Mouse (Mus musculus): Measurements from ENCODE around the gene Dgkd. TPM values are rescaled to one million over a fixed set of nuclear protein-coding genes. Genes with fewer than 3 reads are reported as not detected.
"Not testable (repeated sequence)": the region's sequence is repeated elsewhere in the genome, so short reads cannot be mapped to it uniquely, and the experiment has no call there.

The Dgkd gene
- total and polyA plus RNA-seq, 3 experiments = 29.5 to 135 (median 39.5) TPM

GRCm38 (mm10) chr1:87825281-87825680 is 27.8 kb upstream of the Dgkd start (continued):
- TF ChIP-seq GABPA (IDR thresholded peaks at IDR 0.05; ENCODE audit: low read depth, low read length) = no peak
- TF ChIP-seq RCOR1 (IDR thresholded peaks at IDR 0.05; ENCODE audit: low read depth, low read length) = no peak
- no peak for TF ChIP-seq MEF2A (IDR thresholded peaks at IDR 0.05; ENCODE audit: extremely low read depth, insufficient replicate concordance, low read depth, low read length, poor library complexity, severe bottlenecking)
- TF ChIP-seq POLR2AphosphoS2 (IDR thresholded peaks at IDR 0.05; ENCODE audit: low read length) = no peak
- TF ChIP-seq MXI1 (IDR thresholded peaks at IDR 0.05; ENCODE audit: low read depth, low read length) = no peak
- no peak for TF ChIP-seq UBTF (IDR thresholded peaks at IDR 0.05; ENCODE audit: borderline replicate concordance, insufficient read depth, low read depth, low read length)
- TF ChIP-seq GATA1 (IDR thresholded peaks at IDR 0.05; ENCODE audit: low read depth, low read length) = no peak
- TF ChIP-seq CTCF (IDR thresholded peaks at IDR 0.05 in 2 of 3, conservative IDR thresholded peaks at IDR 0.05 in 1 of 3; ENCODE audit: control insufficient read depth in 1 of 3, insufficient read depth in 1 of 3, low read depth in 2 of 3, low read length in 3 of 3, poor library complexity in 1 of 3, severe bottlenecking in 1 of 3) = peak; percentile 34 to 55 (median 54)

- H3K79me2 ChIP-seq (ENCODE audit: control insufficient read depth, insufficient read depth, low read length, poor library complexity) = no peaks in the 10 kb centered on the region; the same call in 1 of the 2 replicates
- no peak overlapping the region for H3K27ac ChIP-seq (ENCODE audit: control insufficient read depth, low read depth, low read length)
- H3K36me3 ChIP-seq (ENCODE audit: control insufficient read depth in 1 of 2, insufficient read depth in 2 of 2, low read length in 2 of 2) = peaks cover 0 to 12% of the 10 kb centered on the region in 2 experiments; a peak in 2 of 4 replicates
- no peak overlapping the region for H3K4me3 ChIP-seq (ENCODE audit: control insufficient read depth in 1 of 2, insufficient read depth in 1 of 2, low read depth in 2 of 2, low read length in 2 of 2)
- TF ChIP-seq TBP (IDR thresholded peaks at IDR 0.05; ENCODE audit: low read depth, low read length) = no peak
- TF ChIP-seq SIN3A (IDR thresholded peaks at IDR 0.05; ENCODE audit: low read length) = no peak
- TF ChIP-seq SMC3 (IDR thresholded peaks at IDR 0.05; ENCODE audit: low read depth, low read length) = no peak
- TF ChIP-seq TCF12 (IDR thresholded peaks at IDR 0.05; ENCODE audit: low read depth, low read length) = no peak
- TF ChIP-seq USF2 (IDR thresholded peaks at IDR 0.05; ENCODE audit: borderline replicate concordance in 1 of 2, insufficient read depth in 1 of 2, low read depth in 1 of 2, low read length in 2 of 2) = no peak
- no peak for TF ChIP-seq MXI1 (IDR thresholded peaks at IDR 0.05; ENCODE audit: low read depth, low read length)
- no peak for TF ChIP-seq POLR2A (IDR thresholded peaks at IDR 0.05; ENCODE audit: control insufficient read depth in 1 of 2, insufficient read depth in 1 of 2, low read depth in 1 of 2, low read length in 2 of 2, poor library complexity in 1 of 2)
- no peak for TF ChIP-seq E2F4 (IDR thresholded peaks at IDR 0.05; ENCODE audit: borderline replicate concordance, low read depth, low read length)
- H3K4me1 ChIP-seq (ENCODE audit: control insufficient read depth in 1 of 2, insufficient read depth in 2 of 2, low read length in 2 of 2) = peaks cover 0 to 9% of the 10 kb centered on the region in 2 experiments; a peak in 3 of 4 replicates
- no peaks in the 10 kb centered on the region for H3K27me3 ChIP-seq (ENCODE audit: control insufficient read depth in 1 of 2, insufficient read depth in 2 of 2, low read length in 2 of 2)
- H3K9me3 ChIP-seq (replicated peaks; ENCODE audit: insufficient read depth, low read length) = no peaks in the 10 kb centered on the region
- H3K9ac ChIP-seq (ENCODE audit: control insufficient read depth, low read depth, low read length, poor library complexity, severe bottlenecking) = no peak overlapping the region
- DNase-seq (ENCODE audit: low read depth, low spot score) = no peak
Measured at GRCm38 (mm10) chr1:87825991-87826390, 27.1 kb upstream of the Dgkd start.

GRCm38 (mm10) chr1:87826474-87826873 is 26.6 kb upstream of the Dgkd start:
- TF ChIP-seq GATA1 (IDR thresholded peaks at IDR 0.05; ENCODE audit: low read depth, low read length) (0 out of 2 replicates have a peak, but pooled peaks have one; percentile 6), MAX (IDR thresholded peaks at IDR 0.05; ENCODE audit: low read length) (no peak)
- H3K4me3 ChIP-seq (ENCODE audit: control insufficient read depth in 1 of 2, insufficient read depth in 1 of 2, low read depth in 2 of 2, low read length in 2 of 2) = no peak overlapping the region
- peaks cover 0 to 12% of the 10 kb centered on the region in 2 experiments; a peak in 2 of 4 replicates for H3K36me3 ChIP-seq (ENCODE audit: control insufficient read depth in 1 of 2, insufficient read depth in 2 of 2, low read length in 2 of 2)
- H3K27me3 ChIP-seq (ENCODE audit: control insufficient read depth in 1 of 2, insufficient read depth in 2 of 2, low read length in 2 of 2) = no peaks in the 10 kb centered on the region
- no peaks in the 10 kb centered on the region for H3K9me3 ChIP-seq (replicated peaks; ENCODE audit: insufficient read depth, low read length)
- no peak overlapping the region for H3K9ac ChIP-seq (ENCODE audit: control insufficient read depth, low read depth, low read length, poor library complexity, severe bottlenecking)
- H3K79me2 ChIP-seq (ENCODE audit: control insufficient read depth, insufficient read depth, low read length, poor library complexity) = no peaks in the 10 kb centered on the region; the same call in 1 of the 2 replicates
- H3K27ac ChIP-seq (ENCODE audit: control insufficient read depth, low read depth, low read length) = no peak overlapping the region
- H3K4me1 ChIP-seq (ENCODE audit: control insufficient read depth in 1 of 2, insufficient read depth in 2 of 2, low read length in 2 of 2) = peaks cover 0 to 9% of the 10 kb centered on the region in 2 experiments; a peak in 3 of 4 replicates
- no peak for DNase-seq (ENCODE audit: low read depth, low spot score)

GRCm38 (mm10) chr1:87827476-87827875 is 25.6 kb upstream of the Dgkd start:
- not testable (repeated sequence) for H3K27ac ChIP-seq (ENCODE audit: control insufficient read depth, low read depth, low read length)

More at GRCm38 (mm10) chr1:87827476-87827875, 25.6 kb upstream of the Dgkd start:
- not testable (repeated sequence) for H3K9me3 ChIP-seq (replicated peaks; ENCODE audit: insufficient read depth, low read length); H3K27me3 ChIP-seq (ENCODE audit: control insufficient read depth in 1 of 2, insufficient read depth in 2 of 2, low read length in 2 of 2); DNase-seq (ENCODE audit: low read depth, low spot score); H3K4me3 ChIP-seq (ENCODE audit: control insufficient read depth in 1 of 2, insufficient read depth in 1 of 2, low read depth in 2 of 2, low read length in 2 of 2); H3K4me1 ChIP-seq (ENCODE audit: control insufficient read depth in 1 of 2, insufficient read depth in 2 of 2, low read length in 2 of 2); H3K79me2 ChIP-seq (ENCODE audit: control insufficient read depth, insufficient read depth, low read length, poor library complexity); H3K9ac ChIP-seq (ENCODE audit: control insufficient read depth, low read depth, low read length, poor library complexity, severe bottlenecking)
- H3K36me3 ChIP-seq (ENCODE audit: control insufficient read depth in 1 of 2, insufficient read depth in 2 of 2, low read length in 2 of 2) = peaks cover 0 to 12% of the 10 kb centered on the region in 2 experiments; a peak in 2 of 4 replicates

All from MEL (cell line).